Mouse (Mus musculus) forebrain, embryonic 15.5 days (tissue): ENCODE measurements around the gene Ino80d. TPM values are rescaled to one million over a fixed set of nuclear protein-coding genes. Genes with fewer than 3 reads are reported as not detected.

Experiments
- ATAC-seq: fragments of 200-750 bp; cut with Nextera tagmentation; replicated peaks from 2 replicates; pipeline ENCODE4 v1.8.0; 2017; ENCODE audit warnings: mild to moderate bottlenecking, moderate TSS enrichment, moderate library complexity
- H3K27ac ChIP-seq: fragments of 300-500 bp; sonication (generic); replicated peaks from 2 replicates; pipeline ENCODE4 v1.5.1; 2015; ENCODE audit warnings: mild to moderate bottlenecking, inconsistent platforms
- H3K27me3 ChIP-seq: fragments of 300-500 bp; sonication (generic); 2 replicates; pipeline ENCODE4 v1.6.1; 2015; ENCODE audit warnings: inconsistent platforms
- H3K36me3 ChIP-seq: fragments of 300-500 bp; sonication (generic); 2 replicates; pipeline ENCODE4 v1.6.1; 2015; ENCODE audit warnings: mild to moderate bottlenecking, inconsistent platforms
- H3K4me1 ChIP-seq: fragments of 300-500 bp; sonication (generic); 2 replicates; pipeline ENCODE4 v1.6.1; 2015; ENCODE audit warnings: inconsistent platforms
- H3K4me2 ChIP-seq: fragments of 300-500 bp; sonication (generic); replicated peaks from 2 replicates; pipeline ENCODE4 v1.6.1; 2015; ENCODE audit warnings: mild to moderate bottlenecking, inconsistent platforms
- H3K4me3 ChIP-seq: fragments of 300-500 bp; sonication (generic); 2 replicates; pipeline ENCODE4 v1.5.1; 2015; ENCODE audit warnings: mild to moderate bottlenecking, inconsistent platforms
- H3K9ac ChIP-seq: fragments of 300-500 bp; sonication (generic); replicated peaks from 2 replicates; pipeline ENCODE4 v1.6.1; 2015; ENCODE audit warnings: mild to moderate bottlenecking, inconsistent platforms
- H3K9me3 ChIP-seq: fragments of 300-500 bp; sonication (generic); 2 replicates; pipeline ENCODE4 v1.6.1; 2016; ENCODE audit warnings: inconsistent platforms
- WGBS: fragments of 180-500 bp; shearing (Covaris S2); methylation state at CpG from one replicate; pipeline ENCODE4 v1.1.7; 2015; ENCODE audit warnings: mixed read lengths; 5-methylcytosine and 5-hydroxymethylcytosine counted together
- polyA plus RNA-seq: library from polyadenylated mRNA; unstranded; fragments of >200 nt; fragmentation: Nextera tagmentation; extraction: Ambion mirVana; gene quantifications from 2 replicates; pipeline ENCODE4 v1.2.1, GENCODE M21; 2015

The Ino80d gene
- polyA plus RNA-seq, 1 experiment from 2014 or later = 9.0 TPM

- Histone ChIP-seq H3K27ac (no peak overlapping the region), H3K4me2 (no peak overlapping the region), H3K27me3 (no peaks in the 10 kb centered on the region), H3K9me3 (no peaks in the 10 kb centered on the region), H3K4me1 (peaks cover 17% of the 10 kb centered on the region), H3K36me3 (peaks cover 28% of the 10 kb centered on the region), H3K4me3 (no peak overlapping the region), H3K9ac (no peak overlapping the region)
- WGBS = 95% methylated on average over 2 of the region's 2 CpGs
- no peak for ATAC-seq
Measured at GRCm38 (mm10) chr1:63120382-63120781, 5.9 kb upstream of the Ino80d start.

DNA sequence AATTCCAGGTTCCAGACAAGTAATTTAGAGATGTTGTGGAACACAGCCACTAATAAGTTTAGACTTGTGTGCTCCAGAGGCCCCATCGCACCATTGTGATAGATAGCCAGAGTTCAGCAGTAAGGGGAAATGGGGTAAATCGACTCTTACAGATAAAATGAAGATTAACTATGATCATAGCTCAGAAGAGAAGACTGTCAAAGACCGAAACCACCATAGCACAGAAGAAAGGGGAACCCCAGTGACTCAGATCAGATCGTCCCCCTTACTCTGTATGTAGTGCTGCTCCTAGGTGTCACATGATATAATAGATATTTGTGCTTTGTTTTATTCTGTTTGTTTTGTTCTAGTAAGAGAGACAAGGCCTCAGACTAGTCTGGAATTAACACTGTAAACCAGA, 5.2 kb upstream of the Ino80d start:
- Histone ChIP-seq H3K27me3 (no peaks in the 10 kb centered on the region), H3K9ac (no peak overlapping the region), H3K36me3 (peaks cover 28% of the 10 kb centered on the region), H3K4me1 (peaks cover 17% of the 10 kb centered on the region), H3K4me3 (no peak overlapping the region), H3K4me2 (no peak overlapping the region), H3K9me3 (no peaks in the 10 kb centered on the region), H3K27ac (no peak overlapping the region)
- WGBS = 95% methylated on average over 4 of the region's 4 CpGs
- no peak for ATAC-seq

GRCm38 (mm10) chr1:63115540-63115939, 1.1 kb upstream of the Ino80d start:
- Histone ChIP-seq H3K36me3 (peaks cover 6% of the 10 kb centered on the region), H3K9me3 (no peaks in the 10 kb centered on the region)
- WGBS = 65% methylated on average over 3 of the region's 3 CpGs

DNA sequence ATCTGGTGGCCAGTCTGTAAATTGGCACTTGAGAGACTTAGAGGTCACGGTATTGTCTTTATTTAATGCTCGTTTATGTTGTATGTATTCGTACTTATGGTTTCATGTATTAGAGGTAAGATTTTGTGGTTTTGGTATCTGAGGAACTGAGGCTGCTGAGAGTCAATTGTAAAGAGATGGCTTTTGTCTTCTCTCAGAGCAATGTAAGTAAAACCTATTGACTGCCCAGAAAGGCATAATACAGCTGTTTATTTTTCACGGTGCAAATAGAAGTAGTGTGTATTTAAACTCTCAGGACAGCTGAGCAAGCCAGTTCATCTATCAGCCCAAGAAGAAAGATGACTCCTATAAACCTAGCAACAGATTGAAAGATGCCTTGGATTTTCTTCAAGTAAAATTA, 629 bp upstream of the Ino80d start:
- H3K4me1 ChIP-seq = peaks cover 38% of the 10 kb centered on the region
- H3K9me3 ChIP-seq = no peaks in the 10 kb centered on the region
- peaks cover 2% of the 10 kb centered on the region; the same call in 1 of the 2 replicates for H3K36me3 ChIP-seq
- H3K9ac ChIP-seq = peak overlapping the region; percentile 99
- 7% methylated on average over 4 of the region's 4 CpGs for WGBS
- H3K4me3 ChIP-seq = peak overlapping the region; percentile 90
- peak overlapping the region; percentile 84 for H3K4me2 ChIP-seq
- ATAC-seq = no peak
- H3K27me3 ChIP-seq = no peaks in the 10 kb centered on the region
- H3K27ac ChIP-seq = peak overlapping the region; percentile 96

More at GRCm38 (mm10) chr1:63115540-63115939, 1.1 kb upstream of the Ino80d start:
- Histone ChIP-seq H3K4me2 (peak overlapping the region; percentile 84), H3K4me1 (peaks cover 34% of the 10 kb centered on the region), H3K27me3 (no peaks in the 10 kb centered on the region), H3K27ac (peak overlapping the region; percentile 96; the same call in 1 of the 2 replicates), H3K9ac (no peak overlapping the region), H3K4me3 (peak overlapping the region; percentile 90)
- ATAC-seq = no peak

DNA sequence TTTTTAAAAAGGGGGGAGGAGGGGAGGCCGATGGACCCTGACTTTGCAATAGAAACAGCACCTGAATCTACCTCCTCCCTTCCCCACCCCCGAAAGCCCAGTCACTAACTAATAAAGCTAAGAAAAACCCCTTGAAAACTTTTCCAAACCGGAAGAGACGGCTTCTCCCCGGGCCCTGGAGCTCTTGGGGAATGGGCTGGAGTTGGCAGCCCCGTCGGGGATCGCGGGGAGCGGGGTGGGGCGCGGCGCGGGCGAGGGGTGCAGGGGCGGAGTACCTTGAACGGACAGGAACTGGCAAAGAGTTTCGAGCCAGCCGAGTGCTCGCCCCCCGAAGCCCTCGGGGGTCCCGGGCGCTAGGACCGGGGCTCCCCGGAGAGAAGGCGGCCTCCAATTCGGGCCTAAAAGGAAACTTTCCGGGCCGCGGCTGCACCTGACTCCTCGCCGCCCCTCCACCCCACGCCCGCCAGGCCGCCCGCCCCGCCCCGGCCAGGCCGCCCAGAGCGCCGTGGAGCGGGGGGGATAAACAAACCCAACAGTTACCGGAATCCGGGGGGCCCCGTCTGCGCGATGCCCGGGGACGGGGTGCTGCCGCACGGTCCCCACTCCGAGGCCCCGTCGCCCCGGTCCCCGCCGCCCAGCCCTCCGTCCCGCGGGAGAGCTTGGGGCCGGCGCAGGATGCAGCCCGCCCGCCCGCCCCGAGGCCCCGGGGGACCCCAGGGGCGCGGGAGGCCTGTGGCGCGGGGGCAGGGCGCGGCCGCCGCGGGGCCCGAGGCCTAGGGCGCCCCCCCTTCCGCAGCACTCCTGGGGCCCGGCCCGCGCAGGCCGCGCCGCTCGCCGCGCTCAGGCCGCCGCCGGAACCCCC, 962 bp downstream of the Ino80d start:
- peak; percentile 60 for ATAC-seq
- WGBS = 1% methylated on average over 85 of the region's 92 CpGs
- Histone ChIP-seq H3K9ac (peak overlapping the region; percentile 99), H3K4me3 (peak overlapping the region; percentile 90), H3K27me3 (no peaks in the 10 kb centered on the region), H3K4me1 (peaks cover 41% of the 10 kb centered on the region), H3K9me3 (no peaks in the 10 kb centered on the region), H3K27ac (peak overlapping the region; percentile 96), H3K4me2 (peak overlapping the region; percentile 84), H3K36me3 (no peaks in the 10 kb centered on the region)

DNA sequence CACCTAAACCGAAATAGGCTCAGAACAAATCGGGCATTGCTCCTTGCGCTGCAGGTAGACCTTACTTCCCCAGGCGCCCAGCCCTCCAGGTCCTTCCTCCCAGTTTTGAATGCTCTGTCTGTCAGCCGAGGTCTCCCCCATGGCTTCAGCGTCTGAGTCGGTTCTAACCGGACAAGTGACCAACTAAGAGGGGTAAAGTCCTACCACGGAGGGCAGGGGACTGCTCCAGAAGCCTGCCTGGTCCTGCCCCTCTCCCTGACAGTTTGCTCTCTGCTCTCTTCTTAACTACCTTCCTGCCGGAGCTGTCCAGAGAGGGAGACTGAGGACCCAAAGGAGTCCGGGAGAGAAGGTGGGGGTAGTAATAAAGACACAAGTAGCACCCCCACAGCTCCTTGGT, 1.6 kb downstream of the Ino80d start:
- H3K27me3 ChIP-seq = no peaks in the 10 kb centered on the region
- 4% methylated on average over 11 of the region's 11 CpGs for WGBS
- H3K4me2 ChIP-seq = peak overlapping the region; percentile 84
- no peaks in the 10 kb centered on the region for H3K9me3 ChIP-seq
- H3K9ac ChIP-seq = peak overlapping the region; percentile 99
- peak overlapping the region; percentile 96 for H3K27ac ChIP-seq
- peaks cover 41% of the 10 kb centered on the region for H3K4me1 ChIP-seq
- ATAC-seq = no peak
- no peaks in the 10 kb centered on the region for H3K36me3 ChIP-seq
- H3K4me3 ChIP-seq = peak overlapping the region; percentile 90

DNA sequence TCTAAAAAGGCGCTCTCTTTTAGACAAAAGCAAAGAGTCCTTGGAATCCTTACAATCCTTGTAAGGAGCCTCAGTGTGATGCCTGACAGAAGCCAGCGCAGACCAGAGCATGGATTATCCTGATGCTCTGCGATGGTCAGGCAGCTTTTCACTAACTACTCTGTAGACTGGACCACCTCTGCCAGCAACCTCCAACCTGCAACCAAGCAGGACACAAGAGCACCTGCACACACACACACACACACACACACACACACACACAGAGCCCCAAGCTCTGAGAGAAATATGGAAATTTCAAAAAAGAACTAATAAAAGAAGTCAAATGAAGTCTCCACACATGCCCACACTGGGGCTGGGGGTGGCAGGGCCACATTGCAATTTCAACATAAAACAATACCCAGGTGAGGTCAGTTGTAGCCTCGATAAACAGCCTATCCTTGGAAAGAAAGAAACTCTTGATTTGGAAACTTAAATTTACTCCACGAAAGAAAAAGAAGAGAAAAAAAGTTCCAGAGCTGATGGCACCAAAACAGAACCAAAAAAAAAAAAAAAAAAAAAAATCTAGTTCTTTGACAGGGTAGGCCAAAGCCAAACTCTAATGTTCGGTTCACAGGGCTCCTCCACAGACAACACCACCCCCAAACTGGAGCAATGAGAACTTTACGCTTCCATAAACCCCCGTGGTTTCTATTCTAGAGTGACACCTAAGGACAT, 2.2 kb downstream of the Ino80d start:
- WGBS = 35% methylated on average over 8 of the region's 8 CpGs
- Histone ChIP-seq H3K36me3 (no peaks in the 10 kb centered on the region), H3K4me1 (peaks cover 41% of the 10 kb centered on the region), H3K27ac (0 out of 2 replicates have a peak overlapping the region, but pooled peaks have one; percentile 96), H3K9ac (peak overlapping the region; percentile 99), H3K4me2 (peak overlapping the region; percentile 84), H3K4me3 (peak overlapping the region; percentile 90), H3K27me3 (no peaks in the 10 kb centered on the region), H3K9me3 (no peaks in the 10 kb centered on the region)
- ATAC-seq = no peak

GRCm38 (mm10) chr1:63110536-63111285, 3.8 kb downstream of the Ino80d start:
- no peak for ATAC-seq
- WGBS = 53% methylated on average over 7 of the region's 7 CpGs

DNA sequence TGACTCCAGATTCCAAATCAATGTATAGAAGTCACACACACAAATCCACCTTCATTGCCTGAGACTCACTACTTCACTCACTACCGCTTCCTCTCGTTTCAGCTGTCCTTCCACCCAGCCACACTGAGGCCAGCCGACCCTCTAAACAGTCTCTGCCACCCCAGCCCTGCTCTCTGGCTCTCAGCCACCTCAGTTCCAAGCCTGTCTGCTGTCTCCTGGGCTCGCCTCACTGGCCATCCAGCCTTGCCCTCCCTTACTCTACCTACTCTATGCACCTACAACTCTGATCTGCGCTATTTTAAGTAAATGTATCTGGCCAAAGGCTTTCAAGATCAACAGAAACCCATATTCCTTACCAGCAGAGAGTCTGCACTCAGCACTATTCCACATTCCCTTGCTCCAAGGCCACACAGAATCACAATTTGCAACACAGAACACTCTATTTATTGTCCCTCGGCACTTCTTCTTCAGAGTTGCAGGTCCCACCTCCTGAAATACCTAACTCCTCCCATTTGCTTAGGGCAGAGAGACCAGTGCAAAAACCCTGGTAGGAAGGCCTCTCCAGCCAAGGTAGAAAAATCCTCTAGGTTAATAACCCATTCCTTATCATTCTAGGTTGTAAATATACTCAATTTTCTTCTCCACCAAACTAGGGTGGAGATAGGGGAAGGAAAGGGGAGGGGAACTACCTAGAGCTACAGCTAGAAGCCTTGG, 6.7 kb downstream of the Ino80d start:
- H3K27ac ChIP-seq = no peak overlapping the region

More at GRCm38 (mm10) chr1:63110536-63111285, 3.8 kb downstream of the Ino80d start:
- peak overlapping the region; percentile 21; the same call in 1 of the 2 replicates for H3K9ac ChIP-seq
- peaks cover 2% of the 10 kb centered on the region; the same call in 1 of the 2 replicates for H3K36me3 ChIP-seq
- H3K9me3 ChIP-seq = no peaks in the 10 kb centered on the region
- peak overlapping the region; percentile 36; the same call in 1 of the 2 replicates for H3K27ac ChIP-seq
- peaks cover 28% of the 10 kb centered on the region for H3K4me1 ChIP-seq
- H3K27me3 ChIP-seq = no peaks in the 10 kb centered on the region
- no peak overlapping the region for H3K4me2 ChIP-seq
- no peak overlapping the region for H3K4me3 ChIP-seq

DNA sequence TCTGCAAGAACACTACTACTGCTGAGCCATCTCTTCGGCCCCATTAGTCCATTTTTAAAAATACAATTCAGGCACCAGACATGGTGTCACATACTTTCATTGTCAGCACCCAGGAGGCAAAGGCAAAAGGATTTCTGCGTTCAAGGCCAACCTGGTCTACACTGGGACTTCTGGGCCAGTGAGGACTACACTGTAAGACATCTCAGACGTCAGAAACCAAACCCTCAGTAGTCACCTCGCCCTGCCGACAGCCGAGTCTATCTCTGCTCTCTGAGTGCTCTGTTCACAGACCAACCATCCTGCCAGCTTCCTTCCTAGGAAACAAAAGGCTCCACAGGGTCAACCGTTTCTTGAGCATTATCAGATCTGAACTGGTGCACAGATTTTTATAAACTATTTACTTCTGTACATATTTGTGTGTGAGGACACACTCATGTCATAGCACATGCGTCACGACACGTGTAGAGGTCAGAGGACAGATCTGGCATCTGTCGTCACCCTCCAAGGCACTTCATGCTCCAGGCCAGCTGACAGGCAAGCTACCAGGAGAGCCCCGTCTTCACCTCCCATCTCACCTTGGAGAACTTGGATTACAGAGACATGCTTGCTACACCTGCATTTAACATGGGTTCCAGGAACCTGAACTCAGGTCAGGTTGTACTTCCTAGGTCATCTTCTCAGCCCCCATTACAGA, 11.6 kb downstream of the Ino80d start:
- WGBS = 95% methylated on average over 12 of the region's 12 CpGs
- no peak for ATAC-seq
- Histone ChIP-seq H3K4me3 (no peak overlapping the region), H3K36me3 (peaks cover 38% of the 10 kb centered on the region), H3K27ac (no peak overlapping the region), H3K4me2 (no peak overlapping the region), H3K9me3 (no peaks in the 10 kb centered on the region), H3K4me1 (no peaks in the 10 kb centered on the region; the same call in 1 of the 2 replicates), H3K9ac (no peak overlapping the region), H3K27me3 (no peaks in the 10 kb centered on the region)

More for the DNA sequence above, 6.7 kb downstream of the Ino80d start:
- no peak overlapping the region for H3K4me3 ChIP-seq
- no peaks in the 10 kb centered on the region for H3K9me3 ChIP-seq
- H3K27me3 ChIP-seq = no peaks in the 10 kb centered on the region
- H3K4me2 ChIP-seq = no peak overlapping the region
- ATAC-seq = no peak
- peaks cover 20% of the 10 kb centered on the region for H3K4me1 ChIP-seq
- no peak overlapping the region for H3K9ac ChIP-seq
- 83% methylated on average over 6 of the region's 6 CpGs for WGBS
- peaks cover 14% of the 10 kb centered on the region for H3K36me3 ChIP-seq

- Histone ChIP-seq H3K9me3 (no peaks in the 10 kb centered on the region), H3K4me2 (no peak overlapping the region), H3K27ac (no peak overlapping the region), H3K9ac (no peak overlapping the region), H3K4me1 (no peaks in the 10 kb centered on the region), H3K27me3 (no peaks in the 10 kb centered on the region), H3K36me3 (peaks cover 34% of the 10 kb centered on the region), H3K4me3 (no peak overlapping the region)
- ATAC-seq = no peak
- WGBS = 94% methylated on average over 8 of the region's 8 CpGs
Measured at GRCm38 (mm10) chr1:63100196-63100595, 14.3 kb downstream of the Ino80d start.
